Mouse (Mus musculus) urinary bladder, postnatal 0 days (tissue): ENCODE measurements around the gene Defb25. TPM values are rescaled to one million over a fixed set of nuclear protein-coding genes. Genes with fewer than 3 reads are reported as not detected.

Experiments used
- polyA plus RNA-seq: library from polyadenylated mRNA; unstranded; fragments of >200 nt; fragmentation: Nextera tagmentation; extraction: Ambion mirVana; gene quantifications from 2 replicates; pipeline ENCODE4 v1.2.1, GENCODE M21; 2015

The Defb25 gene
- polyA plus RNA-seq: 0.74 and 1.2 TPM in 2 replicates

DNA sequence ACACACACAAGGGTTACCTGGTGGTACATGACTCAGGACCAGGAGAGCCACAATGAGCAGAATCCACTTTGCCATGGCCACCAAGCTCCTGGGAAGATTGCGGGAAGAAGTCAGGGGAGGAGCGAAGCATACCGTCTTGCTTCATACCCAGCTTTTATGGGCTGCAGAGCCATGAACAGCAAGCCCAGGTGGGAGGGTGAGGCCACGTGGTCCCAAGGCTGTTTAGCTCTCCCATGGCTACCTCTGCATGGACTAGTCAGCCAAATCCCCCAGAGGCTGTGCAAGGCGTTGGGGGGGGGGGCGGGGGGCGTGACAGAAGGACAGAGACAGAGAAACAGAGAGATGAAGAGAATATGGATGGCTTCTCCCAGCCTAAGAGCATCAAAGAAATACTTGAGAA, at the start of gene Defb25:
TSS of gene Defb25 (minus strand) at position 101 of the 400 bp plus-strand sequence.

DNA sequence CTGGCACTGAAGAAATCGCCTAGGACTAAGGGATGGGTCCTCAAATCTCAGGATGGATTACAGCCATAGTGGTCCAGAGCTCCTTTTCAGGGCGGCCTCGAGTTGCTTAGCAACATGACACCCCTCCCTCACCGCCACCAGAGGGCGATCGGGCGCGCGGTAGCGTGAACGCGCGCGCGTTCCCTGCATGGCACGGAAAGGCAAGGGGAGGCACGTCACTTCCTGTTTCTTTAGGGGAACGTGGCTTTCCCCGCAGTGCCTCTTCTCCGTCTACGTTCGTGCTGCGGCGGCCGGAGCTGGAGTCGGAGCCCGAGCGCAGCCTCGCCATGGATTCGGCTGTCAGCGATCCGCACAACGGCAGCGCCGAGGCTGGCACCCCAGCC, 46.4 kb upstream of the Defb25 start, which contains the start of gene H13:
TSS of gene H13 (plus strand) at position 206 of the 383 bp plus-strand sequence.

DNA sequence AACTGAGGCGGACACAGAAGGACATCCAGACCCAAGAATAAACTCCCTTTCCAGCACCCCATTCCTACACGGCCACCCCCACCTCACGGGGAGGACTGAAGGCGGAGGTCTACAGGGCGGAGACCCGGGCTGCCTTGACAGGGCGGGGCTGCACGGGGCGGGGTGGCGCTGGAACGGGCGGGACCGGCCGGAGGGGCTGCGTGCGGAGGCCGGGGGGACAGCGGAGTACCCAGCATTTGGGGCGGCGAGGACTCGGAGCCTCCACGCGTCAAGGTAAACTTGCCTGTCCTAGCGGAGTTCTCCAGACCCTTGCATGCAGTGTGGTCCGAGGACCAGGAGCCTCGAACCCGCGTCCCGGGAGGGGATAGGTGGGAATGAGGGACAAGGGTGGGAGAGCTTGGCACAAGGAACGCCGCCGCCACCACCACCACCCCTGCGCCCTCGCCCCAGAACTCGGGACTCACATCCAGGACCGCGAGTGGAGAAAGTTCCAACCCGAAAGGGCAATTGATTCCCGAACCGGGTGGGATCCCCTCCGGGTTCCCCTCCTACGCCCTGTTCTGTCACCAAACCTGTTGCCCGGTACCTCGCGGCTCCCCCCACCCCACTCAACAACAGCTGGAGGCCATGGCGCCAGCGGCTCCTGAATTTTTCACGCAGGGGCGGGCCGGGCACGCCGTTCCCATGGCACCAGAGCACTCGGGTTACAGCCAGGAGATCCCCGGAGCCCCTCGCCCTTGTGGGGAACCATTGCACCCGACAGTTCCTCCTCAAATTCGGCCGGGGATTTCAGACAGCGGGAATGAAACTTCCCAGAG, 4.1 kb upstream of the Defb25 start, which contains the start of gene Rem1:
TSS of gene Rem1 (plus strand) at position 178 of the 818 bp plus-strand sequence.

DNA sequence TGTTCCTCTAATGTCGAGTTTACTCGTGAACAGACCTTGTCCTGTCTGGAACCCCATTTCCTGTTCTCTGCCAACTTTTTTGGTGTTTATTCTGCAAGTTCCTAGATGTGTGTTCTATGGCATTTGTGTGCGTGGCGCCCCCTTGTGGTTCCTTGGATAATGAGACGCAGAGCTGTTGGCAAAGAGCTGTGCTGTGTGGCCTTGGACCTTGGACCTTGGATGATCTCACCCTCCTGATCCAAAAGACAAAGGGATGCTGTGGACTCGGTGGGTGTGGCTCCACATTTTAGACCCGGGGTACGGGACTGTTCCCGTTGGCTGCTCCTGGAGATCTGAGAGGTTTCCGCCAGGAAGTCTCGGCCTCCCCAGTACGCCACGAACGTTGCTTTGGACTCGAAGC, 18.8 kb downstream of the Defb25 start, which contains the start of gene Defb36:
TSS of gene Defb36 (plus strand) at position 271 of the 400 bp plus-strand sequence.

DNA sequence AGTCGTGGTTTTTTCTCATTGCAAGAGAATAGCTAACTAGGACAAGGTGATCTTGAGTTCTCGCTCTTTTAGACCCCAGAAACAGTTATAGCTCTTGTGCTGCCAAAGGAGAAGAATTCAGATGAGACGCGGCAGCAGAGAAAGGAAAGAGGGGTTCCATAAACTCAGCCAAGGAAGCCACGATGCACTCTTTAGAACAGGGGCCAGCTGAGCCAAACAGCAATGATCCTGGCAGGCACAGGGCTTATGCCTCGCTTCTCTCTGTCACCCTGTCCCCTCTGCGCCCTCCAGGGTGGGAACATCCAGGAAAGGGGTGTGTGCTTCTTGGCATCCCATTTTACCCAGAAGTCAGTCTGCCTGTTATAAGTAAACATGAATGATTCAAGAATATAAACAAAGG, 23.6 kb downstream of the Defb25 start, which contains the start of gene Defb45:
TSS of gene Defb45 (minus strand) at position 101 of the 400 bp plus-strand sequence.

DNA sequence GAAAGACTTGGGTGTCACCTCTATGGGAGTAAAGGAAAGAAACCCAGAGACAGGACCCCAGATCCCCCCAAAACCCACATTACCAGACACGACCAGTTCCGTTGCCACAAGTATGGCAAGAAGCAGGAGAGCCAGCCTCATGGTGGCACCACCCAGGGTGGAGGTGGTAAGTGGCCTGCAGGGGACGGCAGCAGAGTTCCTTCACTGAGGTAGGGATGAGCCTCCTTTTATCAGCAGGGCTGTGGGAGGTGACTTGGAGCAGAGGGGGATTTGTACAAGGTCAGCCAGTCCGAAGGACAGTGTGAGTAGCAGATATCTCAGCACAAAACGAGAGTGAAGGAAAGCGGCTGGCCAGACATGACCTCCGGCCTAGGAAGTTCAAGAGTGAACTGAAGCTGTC, 42.7 kb downstream of the Defb25 start, which contains the start of gene Defb19:
TSS of gene Defb19 (minus strand) at position 206 of the 400 bp plus-strand sequence.

Other genes starting within 250 kb of the Defb25 start
- gene Nrsn2, start 246.4 kb downstream of the Defb25 start, polyA plus RNA-seq: not detected in 2 replicates
- gene Sox12, start 225.0 kb downstream of the Defb25 start, polyA plus RNA-seq: 3.0 and 3.6 TPM in 2 replicates
- 13.4 and 15.3 TPM in 2 replicates for gene Zcchc3, start 208.0 kb downstream of the Defb25 start, polyA plus RNA-seq
- 0.60 and 1.4 TPM in 2 replicates for gene 6820408C15Rik, start 207.5 kb downstream of the Defb25 start, polyA plus RNA-seq
- gene Defb23, start 158.4 kb downstream of the Defb25 start, polyA plus RNA-seq: not detected in 2 replicates
- not detected in 2 replicates for gene Defb20, start 146.0 kb downstream of the Defb25 start, polyA plus RNA-seq
- gene Defb22, start 132.9 kb downstream of the Defb25 start, polyA plus RNA-seq: not detected in 2 replicates
- not detected in 2 replicates for gene Defb26, start 111.4 kb downstream of the Defb25 start, polyA plus RNA-seq
- gene Defb28, start 104.8 kb downstream of the Defb25 start, polyA plus RNA-seq: not detected in 2 replicates
- not detected in 2 replicates for gene Defb29, start 83.0 kb downstream of the Defb25 start, polyA plus RNA-seq
- gene Gm17416, start 53.7 kb downstream of the Defb25 start, polyA plus RNA-seq: not detected in 2 replicates
- gene Defb21, start 50.3 kb downstream of the Defb25 start, polyA plus RNA-seq: not detected in 2 replicates
- gene Defb19, start 42.7 kb downstream of the Defb25 start, polyA plus RNA-seq: not detected in 2 replicates
- not detected in 2 replicates for gene Defb45, start 23.7 kb downstream of the Defb25 start, polyA plus RNA-seq
- not detected in 2 replicates for gene Defb36, start 18.7 kb downstream of the Defb25 start, polyA plus RNA-seq
- 9.2 TPM in 2 replicates for gene Rem1, start 3.9 kb upstream of the Defb25 start, polyA plus RNA-seq
- 79.5 and 83.8 TPM in 2 replicates for gene H13, start 46.4 kb upstream of the Defb25 start, polyA plus RNA-seq
- 33.1 and 33.7 TPM in 2 replicates for gene Mcts2, start 64.0 kb upstream of the Defb25 start, polyA plus RNA-seq
- gene Id1, start 113.2 kb upstream of the Defb25 start, polyA plus RNA-seq: 186 and 218 TPM in 2 replicates
- 10.9 and 15.6 TPM in 2 replicates for gene Cox4i2, start 131.1 kb upstream of the Defb25 start, polyA plus RNA-seq
- gene Bcl2l1, start 208.7 kb upstream of the Defb25 start, polyA plus RNA-seq: 87.3 and 90.0 TPM in 2 replicates
- 13.9 and 21.6 TPM in 2 replicates for gene Tpx2, start 224.9 kb upstream of the Defb25 start, polyA plus RNA-seq